Mouse (Mus musculus): ENCODE data around the gene Zfp655. TPM values are rescaled to one million over a fixed set of nuclear protein-coding genes. Genes with fewer than 3 reads are reported as not detected.

Zfp655 gene
- polyA plus RNA-seq, 1 experiment = 20.9 TPM

GRCm38 (mm10) chr5:145292398-145292797 lies 60.9 kb downstream of the Zfp655 start:
- no peak for DNase-seq (ENCODE audit: low read depth)
- no peak for TF ChIP-seq CTCF (IDR thresholded peaks at IDR 0.05; ENCODE audit: borderline replicate concordance, extremely low read depth, insufficient read depth, insufficient read length)

Other genes starting within 250 kb of the Zfp655 start
- gene Gm4871, start 199.0 kb upstream of the Zfp655 start, polyA plus RNA-seq (2012; rRNA removed) = not detected in 2 replicates
- gene 1700018F24Rik, start 188.7 kb upstream of the Zfp655 start, polyA plus RNA-seq (2012; rRNA removed) = not detected in 2 replicates
- 260 and 261 TPM in 2 replicates for gene Arpc1a, start 147.9 kb upstream of the Zfp655 start, polyA plus RNA-seq (2012; rRNA removed)
- not detected in 2 replicates for gene Kpna7, start 147.7 kb upstream of the Zfp655 start, polyA plus RNA-seq (2012; rRNA removed)
- 57.3 and 67.2 TPM in 2 replicates for gene Arpc1b, start 117.5 kb upstream of the Zfp655 start, polyA plus RNA-seq (2012; rRNA removed)
- 73.6 and 112 TPM in 2 replicates for gene Pdap1, start 91.5 kb upstream of the Zfp655 start, polyA plus RNA-seq (2012; rRNA removed)
- gene Bud31, start 91.4 kb upstream of the Zfp655 start, polyA plus RNA-seq (2012; rRNA removed) = 121 and 148 TPM in 2 replicates
- gene Ptcd1, start 64.6 kb upstream of the Zfp655 start, polyA plus RNA-seq (2012; rRNA removed) = 20.3 and 21.3 TPM in 2 replicates
- gene Cpsf4, start 64.5 kb upstream of the Zfp655 start, polyA plus RNA-seq (2012; rRNA removed) = 72.9 and 96.7 TPM in 2 replicates
- 220 and 254 TPM in 2 replicates for gene Atp5j2, start 39.7 kb upstream of the Zfp655 start, polyA plus RNA-seq (2012; rRNA removed)
- gene Zkscan14, start 29.8 kb upstream of the Zfp655 start, polyA plus RNA-seq (2012; rRNA removed) = 5.7 and 6.7 TPM in 2 replicates
- gene Zkscan5, start 27.2 kb upstream of the Zfp655 start, polyA plus RNA-seq (2012; rRNA removed) = 9.3 and 12.3 TPM in 2 replicates
- gene Zscan25, start 48.8 kb downstream of the Zfp655 start, polyA plus RNA-seq (2012; rRNA removed) = 20.4 and 21.4 TPM in 2 replicates
- not detected in 2 replicates for gene Cyp3a57, start 113.6 kb downstream of the Zfp655 start, polyA plus RNA-seq (2012; rRNA removed)
- not detected in 2 replicates for gene Cyp3a16, start 238.0 kb downstream of the Zfp655 start, polyA plus RNA-seq (2012; rRNA removed)

Measured in brain, embryonic 14.5 days (tissue).